Mouse (Mus musculus): ENCODE measurements around the gene Izumo2. TPM values are rescaled to one million over a fixed set of nuclear protein-coding genes. Genes with fewer than 3 reads are reported as not detected.

Izumo2 gene
- total and polyA plus RNA-seq, 3 experiments, result not detected

- Histone ChIP-seq H3K9me3 (replicated peaks; ENCODE audit: low read length) (peaks cover 14% of the 10 kb centered on the region), H3K9ac (ENCODE audit: insufficient read depth, low read depth) (no peak overlapping the region), H3K27me3 (replicated peaks) (peaks cover 35% of the 10 kb centered on the region), H3K79me2 (replicated peaks; ENCODE audit: control insufficient read depth, extremely low read depth, insufficient read depth, poor library complexity, severe bottlenecking) (no peaks in the 10 kb centered on the region), H3K4me2 (ENCODE audit: insufficient read depth, low read depth, poor library complexity, severe bottlenecking) (no peak overlapping the region), H3K4me1 (ENCODE audit: control insufficient read depth in 1 of 2, insufficient read depth in 2 of 2) (no peaks in the 10 kb centered on the region), H3K36me3 (replicated peaks in 1 of 2; ENCODE audit: control insufficient read depth in 1 of 2, insufficient read depth in 1 of 2, low read length in 1 of 2) (no peaks in the 10 kb centered on the region), H3K4me3 (replicated peaks in 1 of 3; ENCODE audit: low read depth in 2 of 3, low read length in 2 of 3, poor library complexity in 1 of 3) (no peak overlapping the region), H3K27ac (ENCODE audit: insufficient read depth, low read depth) (no peak overlapping the region)
- dilution Hi-C loops (cut with MboI; ENCODE audit: extremely low pct_ligation_motif_present, extremely low pct_unique_long_range_greater_than_20kb, low sequenced_read_pairs), result no loop called here
- in situ Hi-C loops (cut with MboI; ENCODE audit: low pct_ligation_motif_present, low pct_unique_long_range_greater_than_20kb, low sequenced_read_pairs), result no loop called here
- TF ChIP-seq RAD21 (IDR thresholded peaks at IDR 0.05; ENCODE audit: low read depth, low read length) (no peak), E2F4 (IDR thresholded peaks at IDR 0.05; ENCODE audit: insufficient replicate concordance, low read depth, low read length) (no peak), MEF2A (IDR thresholded peaks at IDR 0.05; ENCODE audit: borderline replicate concordance, low read depth, low read length) (no peak), ZMIZ1 (IDR thresholded peaks at IDR 0.05; ENCODE audit: low read depth, low read length) (no peak), CTCF (conservative IDR thresholded peaks at IDR 0.05 in 1 of 2, IDR thresholded peaks at IDR 0.05 in 1 of 2; ENCODE audit: low read depth in 2 of 2, low read length in 2 of 2) (no peak), CHD1 (IDR thresholded peaks at IDR 0.05; ENCODE audit: low read depth, low read length) (no peak), IRF4 (IDR thresholded peaks at IDR 0.05; ENCODE audit: low read depth, low read length) (no peak), NELFE (IDR thresholded peaks at IDR 0.05; ENCODE audit: low read depth, low read length) (no peak), BHLHE40 (IDR thresholded peaks at IDR 0.05; ENCODE audit: low read depth, low read length) (no peak), RCOR1 (conservative IDR thresholded peaks at IDR 0.05; ENCODE audit: low read depth, low read length) (no peak)
- no peak for DNase-seq (ENCODE audit: extremely low read depth)
Observed at GRCm38 (mm10) chr7:44676611-44677010, 31.9 kb upstream of the Izumo2 start.

- no peak for TF ChIP-seq MEF2A (IDR thresholded peaks at IDR 0.05; ENCODE audit: borderline replicate concordance, low read depth, low read length)
- TF ChIP-seq MXI1 (IDR thresholded peaks at IDR 0.05; ENCODE audit: low read depth, low read length), result no peak
- no peak for TF ChIP-seq KAT2A (IDR thresholded peaks at IDR 0.05; ENCODE audit: insufficient replicate concordance, low read length)
- TF ChIP-seq E2F4 (IDR thresholded peaks at IDR 0.05; ENCODE audit: insufficient replicate concordance, low read depth, low read length), result no peak
- no peak for TF ChIP-seq TBP (conservative IDR thresholded peaks at IDR 0.05; ENCODE audit: low read depth, low read length)
- TF ChIP-seq CHD1 (IDR thresholded peaks at IDR 0.05; ENCODE audit: low read depth, low read length), result no peak
- TF ChIP-seq RAD21 (IDR thresholded peaks at IDR 0.05; ENCODE audit: low read depth, low read length), result no peak
- TF ChIP-seq NRF1 (IDR thresholded peaks at IDR 0.05; ENCODE audit: low read depth, low read length), result no peak
- TF ChIP-seq RCOR1 (conservative IDR thresholded peaks at IDR 0.05; ENCODE audit: low read depth, low read length), result no peak
- TF ChIP-seq MAFK (IDR thresholded peaks at IDR 0.05; ENCODE audit: insufficient replicate concordance, low read length), result no peak
- no peak for TF ChIP-seq MAX (IDR thresholded peaks at IDR 0.05; ENCODE audit: low read length)
- TF ChIP-seq ETS1 (conservative IDR thresholded peaks at IDR 0.05; ENCODE audit: low read depth, low read length), result no peak
- dilution Hi-C loops (cut with MboI; ENCODE audit: extremely low pct_ligation_motif_present, extremely low pct_unique_long_range_greater_than_20kb, low sequenced_read_pairs) (no loop called here), in situ Hi-C loops (cut with MboI; ENCODE audit: low pct_ligation_motif_present, low pct_unique_long_range_greater_than_20kb, low sequenced_read_pairs) (no loop called here)
- no peak overlapping the region for H3K9ac ChIP-seq (ENCODE audit: insufficient read depth, low read depth)
- no peak overlapping the region for H3K4me2 ChIP-seq (ENCODE audit: insufficient read depth, low read depth, poor library complexity, severe bottlenecking)
- no peaks in the 10 kb centered on the region for H3K4me1 ChIP-seq (ENCODE audit: control insufficient read depth in 1 of 2, insufficient read depth in 2 of 2)
- H3K9me3 ChIP-seq (replicated peaks; ENCODE audit: low read length), result peaks cover 6% of the 10 kb centered on the region
- peaks cover 48% of the 10 kb centered on the region for H3K27me3 ChIP-seq (replicated peaks)
- H3K36me3 ChIP-seq (replicated peaks in 1 of 2; ENCODE audit: control insufficient read depth in 1 of 2, insufficient read depth in 1 of 2, low read length in 1 of 2), result no peaks in the 10 kb centered on the region
- H3K27ac ChIP-seq (ENCODE audit: insufficient read depth, low read depth), result no peak overlapping the region
- H3K4me3 ChIP-seq (replicated peaks in 1 of 3; ENCODE audit: low read depth in 2 of 3, low read length in 2 of 3, poor library complexity in 1 of 3), result no peak overlapping the region
- no peaks in the 10 kb centered on the region for H3K79me2 ChIP-seq (replicated peaks; ENCODE audit: control insufficient read depth, extremely low read depth, insufficient read depth, poor library complexity, severe bottlenecking)
- no peak for DNase-seq (ENCODE audit: extremely low read depth)
Observed at GRCm38 (mm10) chr7:44683656-44684055, 24.9 kb upstream of the Izumo2 start.
